Mouse (Mus musculus) CD4-positive helper T cell, adult 2 months (primary cell): ENCODE data around the gene Cc2d2b.

ENCODE experiments used
- DNase-seq: peaks from one replicate; pipeline ENCODE4 v3.0.0-alpha.2; 2012; ENCODE audit warnings: low read depth, missing footprints, low spot score

The Cc2d2b gene

GRCm38 (mm10) chr19:40748559-40748958, at the start of gene Cc2d2b:
Cc2d2b (plus strand) TSS chr19:40748753.
- no peak for DNase-seq

GRCm38 (mm10) chr19:40699816-40700215, 48.7 kb upstream of the Cc2d2b start:
- DNase-seq, result no peak

- DNase-seq, result no peak
Measured at GRCm38 (mm10) chr19:40702406-40702805, 46.1 kb upstream of the Cc2d2b start.

GRCm38 (mm10) chr19:40712889-40713628, 35.5 kb upstream of the Cc2d2b start:
- DNase-seq, result no peak

GRCm38 (mm10) chr19:40714700-40715099, 33.9 kb upstream of the Cc2d2b start:
- DNase-seq, result no peak

- no peak for DNase-seq
Measured at GRCm38 (mm10) chr19:40716981-40717380, 31.6 kb upstream of the Cc2d2b start.

- DNase-seq, result no peak
Measured at GRCm38 (mm10) chr19:40719439-40720105, 29.0 kb upstream of the Cc2d2b start.

GRCm38 (mm10) chr19:40720381-40720780, 28.2 kb upstream of the Cc2d2b start:
- DNase-seq, result no peak

- DNase-seq, result peak; percentile 68
Measured at GRCm38 (mm10) chr19:40722137-40723038, 26.2 kb upstream of the Cc2d2b start.

GRCm38 (mm10) chr19:40723516-40723915, 25.0 kb upstream of the Cc2d2b start:
- DNase-seq, result no peak

- no peak for DNase-seq
Measured at GRCm38 (mm10) chr19:40726148-40726547, 22.4 kb upstream of the Cc2d2b start.

GRCm38 (mm10) chr19:40726614-40727013, 21.9 kb upstream of the Cc2d2b start:
- no peak for DNase-seq

GRCm38 (mm10) chr19:40728213-40728612, 20.3 kb upstream of the Cc2d2b start:
- DNase-seq, result no peak

- no peak for DNase-seq
Measured at GRCm38 (mm10) chr19:40728732-40729420, 19.7 kb upstream of the Cc2d2b start.

GRCm38 (mm10) chr19:40733409-40733808, 15.1 kb upstream of the Cc2d2b start:
- no peak for DNase-seq

GRCm38 (mm10) chr19:40733849-40734248, 14.7 kb upstream of the Cc2d2b start:
- DNase-seq, result no peak

GRCm38 (mm10) chr19:40736680-40737512, 11.7 kb upstream of the Cc2d2b start:
- DNase-seq, result peak; percentile 69

GRCm38 (mm10) chr19:40737613-40738012, 10.9 kb upstream of the Cc2d2b start:
- DNase-seq, result no peak

GRCm38 (mm10) chr19:40738683-40739324, 9.7 kb upstream of the Cc2d2b start:
- DNase-seq, result no peak

- DNase-seq, result no peak
Measured at GRCm38 (mm10) chr19:40746603-40747002, 1.9 kb upstream of the Cc2d2b start.
